Mouse (Mus musculus) stomach, embryonic 15.5 days (tissue): ENCODE measurements at regions not wholly inside any gene's neighbourhood (a gene's known extent, or its start where the extent isn't known, plus 50 kb on each side); places are given as distances from the start of the nearest gene placed in this dataset.

Source experiments
- ATAC-seq: fragments of 200-750 bp; cut with Nextera tagmentation; 2 replicates; pipeline ENCODE4 v1.8.0; 2017; ENCODE audit warnings: low read depth, moderate number of reproducible peaks, moderate TSS enrichment; ENCODE audit not compliant: insufficient read depth, low FRiP score
- H3K27ac ChIP-seq: fragments of 300-500 bp; sonication (generic); 2 replicates; pipeline ENCODE4 v1.5.1; 2015; ENCODE audit warnings: mild to moderate bottlenecking, inconsistent platforms
- H3K27me3 ChIP-seq: fragments of 300-500 bp; sonication (generic); replicated peaks from 2 replicates; pipeline ENCODE4 v1.6.1; 2015; ENCODE audit warnings: inconsistent platforms
- H3K36me3 ChIP-seq: fragments of 300-500 bp; sonication (generic); 2 replicates; pipeline ENCODE4 v1.6.1; 2015; ENCODE audit warnings: inconsistent platforms
- H3K4me1 ChIP-seq: fragments of 300-500 bp; sonication (generic); 2 replicates; pipeline ENCODE4 v1.6.1; 2015; ENCODE audit warnings: inconsistent platforms
- H3K4me2 ChIP-seq: fragments of 300-500 bp; sonication (generic); 2 replicates; pipeline ENCODE4 v1.6.1; 2015; ENCODE audit warnings: mild to moderate bottlenecking, inconsistent platforms
- H3K4me3 ChIP-seq: fragments of 300-500 bp; sonication (generic); replicated peaks from 2 replicates; pipeline ENCODE4 v1.5.1; 2015; ENCODE audit warnings: inconsistent platforms
- H3K9ac ChIP-seq: fragments of 300-500 bp; sonication (generic); 2 replicates; pipeline ENCODE4 v1.6.1; 2015; ENCODE audit warnings: inconsistent platforms
- H3K9me3 ChIP-seq: fragments of 300-500 bp; sonication (generic); 2 replicates; pipeline ENCODE4 v1.6.1; 2016; ENCODE audit warnings: inconsistent platforms
- WGBS: fragments of 180-500 bp; shearing (Covaris S2); methylation state at CpG from one replicate; pipeline ENCODE4 v1.1.7; 2015; 5-methylcytosine and 5-hydroxymethylcytosine counted together

DNA sequence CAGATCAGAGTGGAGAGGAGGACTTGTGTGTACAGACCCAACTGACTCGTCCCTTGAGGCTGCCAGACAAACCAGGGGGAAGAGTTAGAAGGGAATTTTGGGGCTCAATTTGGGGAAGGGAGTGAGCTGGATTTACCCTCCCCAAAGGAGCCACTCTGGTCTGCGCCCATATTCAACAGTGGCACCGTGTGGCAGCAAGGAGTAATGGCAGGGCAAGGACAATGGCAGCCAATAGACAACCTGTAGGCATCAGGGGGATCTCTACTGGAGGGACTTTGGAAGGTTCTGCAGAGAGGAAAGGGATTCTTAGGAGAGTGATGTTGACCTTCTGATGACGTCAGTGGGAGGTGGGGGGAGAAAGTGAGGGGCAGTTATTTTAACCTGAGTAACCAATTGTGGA is 1590.7 kb upstream of the Gulo start:
- Histone ChIP-seq H3K36me3 (no peaks in the 10 kb centered on the region), H3K27me3 (no peaks in the 10 kb centered on the region), H3K9ac (no peak overlapping the region), H3K4me3 (no peak overlapping the region), H3K9me3 (no peaks in the 10 kb centered on the region), H3K27ac (no peak overlapping the region), H3K4me1 (no peaks in the 10 kb centered on the region), H3K4me2 (no peak overlapping the region)
- WGBS, result 21% methylated on average over 4 of the region's 4 CpGs
- ATAC-seq, result no peak

DNA sequence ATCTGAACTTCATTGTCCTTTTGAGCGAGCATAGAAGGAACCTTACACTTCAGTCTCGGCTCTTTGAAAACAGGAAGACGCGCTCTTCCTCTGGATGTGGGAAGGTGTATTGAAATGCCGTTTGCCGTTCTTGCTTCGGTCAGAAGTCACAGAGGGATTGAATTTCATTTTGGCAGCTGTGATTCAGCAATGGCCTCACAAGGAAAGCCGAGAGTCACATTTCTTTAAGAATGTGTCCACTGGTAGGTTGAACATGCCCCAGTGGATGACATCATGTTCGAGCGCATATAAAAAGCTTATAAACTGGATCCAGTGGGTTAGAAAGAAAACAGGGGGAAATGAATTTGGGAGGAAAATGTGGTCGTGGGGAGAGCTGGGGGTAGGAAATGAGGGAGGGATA is 1579.6 kb upstream of the Gulo start:
- Histone ChIP-seq H3K9ac (no peak overlapping the region), H3K4me1 (no peaks in the 10 kb centered on the region), H3K4me3 (no peak overlapping the region), H3K4me2 (no peak overlapping the region), H3K27me3 (no peaks in the 10 kb centered on the region), H3K36me3 (no peaks in the 10 kb centered on the region), H3K27ac (no peak overlapping the region), H3K9me3 (no peaks in the 10 kb centered on the region)
- no peak for ATAC-seq
- WGBS, result 73% methylated on average over 11 of the region's 11 CpGs

DNA sequence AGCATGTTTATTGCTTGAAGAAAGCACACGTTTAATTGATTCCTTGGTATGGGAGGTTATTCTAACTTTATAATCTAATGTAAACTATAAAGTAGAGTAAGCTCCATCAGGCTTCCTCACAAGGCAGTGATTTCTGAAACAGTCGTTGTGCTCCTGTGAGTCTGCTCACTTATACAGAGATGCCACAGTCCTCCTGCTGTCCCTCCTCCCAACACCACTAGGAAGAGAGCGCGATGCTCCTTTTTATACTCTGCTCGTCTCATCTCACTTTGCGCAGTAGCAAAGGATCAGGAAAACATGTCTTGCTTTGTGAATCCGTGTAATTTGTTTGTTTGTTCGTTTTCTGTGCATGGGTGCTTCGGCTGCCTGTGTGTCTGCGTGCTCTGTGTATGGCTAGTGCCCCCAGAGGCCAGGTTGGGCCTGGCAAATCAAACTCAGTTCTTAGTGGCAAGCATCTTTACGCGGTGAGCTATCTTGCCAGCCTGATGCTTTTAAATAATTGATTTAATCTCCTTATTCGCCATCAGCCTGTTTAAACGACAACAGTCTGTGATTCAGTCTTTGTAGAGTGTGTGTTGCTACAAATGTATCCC is 1575.5 kb upstream of the Gulo start:
- H3K27ac ChIP-seq, result no peak overlapping the region
- H3K36me3 ChIP-seq, result no peaks in the 10 kb centered on the region
- no peak for ATAC-seq
- no peak overlapping the region for H3K9ac ChIP-seq
- no peaks in the 10 kb centered on the region for H3K4me1 ChIP-seq
- no peak overlapping the region for H3K4me2 ChIP-seq
- H3K9me3 ChIP-seq, result no peaks in the 10 kb centered on the region
- no peak overlapping the region for H3K4me3 ChIP-seq
- 59% methylated on average over 14 of the region's 14 CpGs for WGBS
- H3K27me3 ChIP-seq, result no peaks in the 10 kb centered on the region

DNA sequence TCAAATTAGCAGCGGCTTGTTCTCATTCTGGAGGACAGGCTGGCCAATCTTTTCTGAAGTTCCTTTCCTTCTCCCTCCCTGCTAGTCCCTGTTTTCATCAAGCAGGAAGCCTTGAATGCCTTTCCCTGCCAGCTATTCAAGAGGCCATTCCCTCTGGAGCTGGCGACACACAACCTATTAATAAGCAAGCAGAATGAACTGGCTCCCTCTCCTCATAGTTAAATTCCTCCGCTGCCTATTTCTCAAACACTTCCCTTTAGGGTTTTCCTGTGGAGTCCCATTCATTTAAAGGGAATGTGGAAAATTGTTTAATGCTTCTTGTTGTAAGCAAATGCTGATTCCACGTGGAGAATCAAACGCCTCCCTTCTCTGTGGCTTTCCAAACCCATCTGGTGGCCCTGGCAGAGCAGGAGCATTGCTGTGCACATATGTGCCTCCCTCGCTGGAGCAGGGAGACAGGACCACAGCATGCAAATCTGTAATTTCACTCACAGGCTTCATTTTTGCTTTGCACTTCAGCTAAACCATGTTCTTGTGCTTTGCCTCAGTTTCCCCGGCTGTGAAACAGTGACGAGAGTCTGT is 1573.3 kb upstream of the Gulo start:
- no peak for ATAC-seq
- Histone ChIP-seq H3K4me2 (no peak overlapping the region), H3K4me1 (no peaks in the 10 kb centered on the region), H3K9me3 (no peaks in the 10 kb centered on the region), H3K4me3 (no peak overlapping the region), H3K27ac (no peak overlapping the region), H3K9ac (no peak overlapping the region), H3K27me3 (no peaks in the 10 kb centered on the region), H3K36me3 (no peaks in the 10 kb centered on the region)
- WGBS, result 70% methylated on average over 8 of the region's 8 CpGs

DNA sequence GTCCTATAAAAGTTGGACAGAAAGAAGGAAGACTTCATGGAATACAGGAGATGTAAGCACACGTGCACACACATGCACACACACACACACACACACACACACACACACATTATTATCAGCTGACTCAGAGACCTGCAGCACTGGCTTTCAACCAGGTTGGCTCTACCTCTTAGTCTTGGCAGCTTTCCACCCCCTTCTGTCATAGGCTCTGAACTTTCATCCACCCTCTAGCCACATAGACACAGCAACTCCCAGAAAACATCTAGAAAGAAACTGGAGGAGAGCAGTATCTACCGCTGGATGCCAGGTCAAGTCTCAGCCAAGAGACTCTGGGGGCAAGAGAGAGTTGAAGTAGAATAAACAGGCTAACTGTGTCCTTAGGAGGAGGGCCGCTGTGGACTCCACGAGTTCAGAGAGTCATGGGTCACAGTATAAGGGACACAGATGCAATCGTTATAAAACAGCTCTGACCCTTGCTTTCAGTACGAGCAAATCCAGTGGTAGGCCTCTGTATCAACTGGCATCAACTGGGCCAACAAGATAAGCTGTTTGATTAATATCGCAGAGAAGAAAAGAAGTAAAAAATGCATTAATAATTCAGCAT is 1565.4 kb upstream of the Gulo start:
- ATAC-seq, result no peak
- H3K27me3 ChIP-seq, result no peaks in the 10 kb centered on the region; the same call in 1 of the 2 replicates
- H3K4me2 ChIP-seq, result no peak overlapping the region
- no peak overlapping the region for H3K9ac ChIP-seq
- H3K36me3 ChIP-seq, result no peaks in the 10 kb centered on the region
- 0 out of 2 replicates have a peak, but pooled peaks cover 3% of the 10 kb centered on the region for H3K4me1 ChIP-seq
- 63% methylated on average over 7 of the region's 7 CpGs for WGBS
- no peak overlapping the region for H3K4me3 ChIP-seq
- H3K27ac ChIP-seq, result no peak overlapping the region
- H3K9me3 ChIP-seq, result no peaks in the 10 kb centered on the region

DNA sequence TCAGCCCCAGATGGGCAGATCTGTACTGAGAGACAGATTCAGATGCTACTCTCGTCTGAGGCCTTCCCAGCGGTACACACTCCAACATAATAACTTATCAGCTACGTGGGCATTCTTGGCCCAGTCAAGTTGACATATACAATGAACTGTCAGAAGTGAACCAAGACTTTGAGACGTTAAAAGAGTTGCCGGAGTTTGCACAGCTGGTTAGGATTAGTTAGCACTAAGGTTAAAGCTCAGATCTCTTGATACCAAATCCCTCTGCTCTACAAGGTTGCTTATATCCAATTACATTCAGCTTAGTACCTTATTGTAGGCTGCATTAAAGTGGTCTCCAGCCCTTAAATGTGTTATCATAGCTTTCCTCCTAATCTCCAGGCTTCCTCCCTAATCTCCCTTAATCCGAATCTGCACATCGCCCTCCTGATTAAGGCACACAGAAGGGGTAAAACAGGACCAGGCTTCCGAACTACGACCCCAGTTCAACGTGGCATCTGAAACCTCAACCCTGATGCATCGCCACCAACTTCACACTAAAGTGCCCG is 1564.5 kb upstream of the Gulo start:
- WGBS, result 70% methylated on average over 12 of the region's 12 CpGs
- H3K4me2 ChIP-seq, result no peak overlapping the region
- peaks cover 4% of the 10 kb centered on the region; the same call in 1 of the 2 replicates for H3K27me3 ChIP-seq
- H3K4me1 ChIP-seq, result 0 out of 2 replicates have a peak, but pooled peaks cover 4% of the 10 kb centered on the region
- H3K9me3 ChIP-seq, result no peaks in the 10 kb centered on the region
- no peaks in the 10 kb centered on the region for H3K36me3 ChIP-seq
- no peak for ATAC-seq
- no peak overlapping the region for H3K4me3 ChIP-seq
- no peak overlapping the region for H3K27ac ChIP-seq
- no peak overlapping the region for H3K9ac ChIP-seq

DNA sequence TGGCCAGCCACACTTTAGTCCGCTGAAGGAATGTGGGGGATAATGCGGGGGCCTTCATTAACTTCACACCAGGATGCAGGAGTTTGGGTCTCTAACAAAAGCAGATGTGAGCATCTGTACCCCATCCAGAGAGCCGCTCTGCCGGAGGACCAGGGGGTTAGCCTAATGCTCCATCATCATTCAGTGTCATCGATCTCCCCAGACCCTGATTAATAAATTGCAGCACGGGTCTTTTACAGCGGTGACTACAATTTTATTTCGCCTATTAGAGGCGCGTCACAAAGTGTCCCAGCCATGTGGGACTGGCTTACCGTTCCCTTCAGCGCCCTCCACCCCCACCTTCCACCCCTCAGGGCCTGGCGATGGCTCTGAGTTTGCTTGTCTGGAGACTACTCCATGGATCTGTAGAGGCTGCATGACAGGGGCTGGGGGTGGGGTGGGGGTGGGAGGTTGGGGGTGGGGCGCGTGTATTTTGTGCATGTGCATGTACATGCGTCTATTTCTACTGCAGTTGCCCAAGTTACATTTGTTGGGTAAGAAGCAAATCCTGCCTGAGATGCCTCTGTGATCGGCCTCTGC is 1560.8 kb upstream of the Gulo start:
- Histone ChIP-seq H3K36me3 (no peaks in the 10 kb centered on the region), H3K9ac (no peak overlapping the region), H3K4me3 (no peak overlapping the region), H3K9me3 (no peaks in the 10 kb centered on the region), H3K4me1 (0 out of 2 replicates have a peak, but pooled peaks cover 4% of the 10 kb centered on the region), H3K27ac (no peak overlapping the region), H3K4me2 (no peak overlapping the region), H3K27me3 (peaks cover 4% of the 10 kb centered on the region; the same call in 1 of the 2 replicates)
- ATAC-seq, result no peak
- WGBS, result 34% methylated on average over 17 of the region's 17 CpGs

DNA sequence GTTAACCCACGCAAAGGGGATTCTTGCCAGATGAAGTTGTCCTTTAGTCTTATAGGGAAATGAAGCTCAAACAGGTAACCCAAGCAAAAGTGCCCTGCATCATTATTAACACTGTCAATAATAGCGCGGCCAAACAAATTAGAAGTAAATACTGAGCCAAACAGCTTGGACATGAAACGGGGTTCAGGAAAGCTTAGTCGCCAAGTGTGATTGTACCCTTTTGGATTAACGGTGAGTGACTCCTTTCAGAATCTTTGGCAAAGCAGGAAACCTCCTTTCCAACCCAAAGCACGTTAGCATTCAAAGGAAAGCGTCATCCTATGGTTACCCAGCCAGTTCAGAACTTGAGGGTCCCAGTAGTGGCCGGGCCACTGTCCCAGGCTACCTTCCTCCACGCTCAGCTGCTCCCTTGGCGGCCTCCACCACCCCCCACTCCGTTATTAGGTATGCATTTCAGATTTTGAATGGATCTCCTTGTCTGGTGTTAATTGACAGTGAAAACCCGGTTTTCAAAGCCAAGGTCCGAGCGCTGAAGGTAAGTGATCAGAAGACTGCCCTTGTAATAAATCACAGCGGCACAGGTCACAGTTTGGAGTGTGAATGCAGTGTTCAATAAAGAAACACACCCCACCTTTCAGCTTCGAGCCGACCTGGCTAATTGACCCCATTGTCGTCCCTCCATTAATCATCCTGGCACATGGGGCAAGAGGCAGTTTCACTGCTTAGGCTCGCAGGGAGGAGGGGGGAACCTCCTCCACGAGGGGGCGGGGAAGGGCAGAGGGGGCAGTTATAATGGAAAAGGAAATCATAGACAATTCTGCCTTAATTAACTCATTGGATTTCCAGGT is 1560.1 kb upstream of the Gulo start:
- Histone ChIP-seq H3K27ac (no peak overlapping the region), H3K9ac (no peak overlapping the region), H3K4me3 (no peak overlapping the region), H3K27me3 (peaks cover 4% of the 10 kb centered on the region; the same call in 1 of the 2 replicates), H3K36me3 (no peaks in the 10 kb centered on the region), H3K4me2 (no peak overlapping the region; the same call in 1 of the 2 replicates), H3K4me1 (0 out of 2 replicates have a peak, but pooled peaks cover 4% of the 10 kb centered on the region), H3K9me3 (no peaks in the 10 kb centered on the region)
- ATAC-seq, result no peak
- 29% methylated on average over 22 of the region's 22 CpGs for WGBS

DNA sequence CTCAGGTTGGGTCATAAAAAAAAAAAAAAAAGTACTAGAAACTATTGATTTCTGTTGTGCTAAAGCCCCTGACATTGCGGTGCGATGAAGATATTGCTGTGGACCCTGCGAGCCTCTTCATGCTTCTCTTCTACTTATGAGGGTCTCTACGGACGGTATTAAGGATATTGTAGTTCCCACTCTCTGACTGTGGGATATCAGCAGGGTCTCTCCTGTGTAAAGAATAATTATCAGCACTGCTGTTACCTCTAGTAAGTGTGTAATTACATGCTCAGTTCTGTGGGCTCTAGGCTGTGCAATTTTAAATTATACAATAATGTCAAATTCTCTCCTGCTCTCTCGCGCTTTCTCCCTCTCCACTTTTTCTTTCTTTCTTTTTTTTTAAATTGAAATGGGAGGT is 1545.9 kb upstream of the Gulo start:
- Histone ChIP-seq H3K36me3 (no peaks in the 10 kb centered on the region), H3K27ac (no peak overlapping the region), H3K4me3 (no peak overlapping the region), H3K4me2 (no peak overlapping the region), H3K9me3 (no peaks in the 10 kb centered on the region), H3K27me3 (no peaks in the 10 kb centered on the region), H3K9ac (no peak overlapping the region), H3K4me1 (no peaks in the 10 kb centered on the region)
- no peak for ATAC-seq
- WGBS, result 94% methylated on average over 7 of the region's 7 CpGs

DNA sequence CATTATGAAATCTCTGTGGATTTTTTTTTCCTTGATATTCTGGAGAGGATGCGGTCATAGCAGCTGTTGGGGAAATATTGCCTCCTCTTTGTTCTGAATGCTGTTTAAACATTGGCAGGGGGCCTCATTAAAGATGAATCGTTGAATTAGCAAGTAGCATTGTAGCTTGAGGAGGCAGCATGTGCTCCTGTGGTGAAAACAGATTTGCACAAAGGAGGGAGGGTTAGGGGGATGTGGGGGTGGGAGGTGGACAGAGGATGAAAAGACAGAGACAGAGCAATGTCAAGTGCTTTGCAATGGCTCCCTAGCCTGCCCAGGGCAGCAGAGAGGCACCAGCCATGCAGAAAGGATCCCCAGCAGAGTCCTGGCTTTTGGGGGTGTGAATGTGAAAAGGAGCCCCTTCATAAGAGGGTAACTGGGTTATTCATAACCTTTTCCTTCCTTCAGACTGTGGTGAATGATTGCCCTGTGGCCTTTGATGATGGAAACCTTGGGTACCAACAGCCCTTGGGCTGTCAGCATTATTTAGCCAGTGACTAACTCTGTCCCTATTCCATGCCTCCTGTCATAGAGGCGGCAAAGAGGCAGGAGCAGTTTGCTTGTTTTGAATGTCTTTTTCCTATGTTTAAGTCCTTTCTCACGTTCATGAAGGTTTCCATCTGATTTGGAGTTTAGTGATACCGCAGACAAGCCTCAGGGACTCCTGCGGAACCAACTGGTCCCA is 1541.6 kb upstream of the Gulo start:
- no peak overlapping the region for H3K9ac ChIP-seq
- no peaks in the 10 kb centered on the region for H3K27me3 ChIP-seq
- H3K4me3 ChIP-seq, result no peak overlapping the region
- 74% methylated on average over 6 of the region's 6 CpGs for WGBS
- no peak overlapping the region for H3K27ac ChIP-seq
- H3K4me2 ChIP-seq, result no peak overlapping the region
- H3K4me1 ChIP-seq, result no peaks in the 10 kb centered on the region
- H3K9me3 ChIP-seq, result no peaks in the 10 kb centered on the region
- no peak for ATAC-seq
- H3K36me3 ChIP-seq, result no peaks in the 10 kb centered on the region

DNA sequence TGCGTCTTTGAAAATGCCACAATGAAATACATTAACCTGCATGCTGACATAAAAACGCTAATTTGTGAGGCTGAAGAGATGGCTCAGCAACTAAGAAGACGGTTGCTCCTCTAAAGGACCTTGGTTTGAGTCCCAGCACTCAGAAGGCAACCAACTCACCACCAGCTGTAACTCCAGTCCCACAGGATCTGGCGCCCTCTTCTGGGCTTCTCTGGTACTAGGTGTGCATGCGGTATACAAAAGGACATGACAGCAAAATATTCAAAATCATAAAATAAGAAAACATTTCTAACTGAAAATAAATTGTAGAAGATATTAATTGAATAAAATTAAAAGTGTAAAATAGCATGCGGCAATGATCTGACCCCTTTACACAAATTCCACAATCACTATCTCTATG is 1539.7 kb upstream of the Gulo start:
- Histone ChIP-seq H3K9me3 (0 out of 2 replicates have a peak, but pooled peaks cover 3% of the 10 kb centered on the region), H3K4me2 (no peak overlapping the region), H3K27ac (no peak overlapping the region), H3K27me3 (no peaks in the 10 kb centered on the region), H3K4me1 (no peaks in the 10 kb centered on the region), H3K9ac (no peak overlapping the region), H3K36me3 (no peaks in the 10 kb centered on the region), H3K4me3 (no peak overlapping the region)
- 86% methylated on average over 6 of the region's 6 CpGs for WGBS
- no peak for ATAC-seq
